Mouse (Mus musculus) frontal cortex, postnatal 10 days (tissue): ENCODE data around the gene Gid8.
"Not testable (repeated sequence)": the region's sequence is repeated elsewhere in the genome, so short reads cannot be mapped to it uniquely, and the experiment has no call there.

Source experiments
- DNase-seq, 2 experiments: peaks; one replicate each; pipeline ENCODE4 v3.0.0; 2022; ENCODE audit warnings: low spot score in 2 of 2, mixed read lengths in 1 of 2

The Gid8 gene

DNA sequence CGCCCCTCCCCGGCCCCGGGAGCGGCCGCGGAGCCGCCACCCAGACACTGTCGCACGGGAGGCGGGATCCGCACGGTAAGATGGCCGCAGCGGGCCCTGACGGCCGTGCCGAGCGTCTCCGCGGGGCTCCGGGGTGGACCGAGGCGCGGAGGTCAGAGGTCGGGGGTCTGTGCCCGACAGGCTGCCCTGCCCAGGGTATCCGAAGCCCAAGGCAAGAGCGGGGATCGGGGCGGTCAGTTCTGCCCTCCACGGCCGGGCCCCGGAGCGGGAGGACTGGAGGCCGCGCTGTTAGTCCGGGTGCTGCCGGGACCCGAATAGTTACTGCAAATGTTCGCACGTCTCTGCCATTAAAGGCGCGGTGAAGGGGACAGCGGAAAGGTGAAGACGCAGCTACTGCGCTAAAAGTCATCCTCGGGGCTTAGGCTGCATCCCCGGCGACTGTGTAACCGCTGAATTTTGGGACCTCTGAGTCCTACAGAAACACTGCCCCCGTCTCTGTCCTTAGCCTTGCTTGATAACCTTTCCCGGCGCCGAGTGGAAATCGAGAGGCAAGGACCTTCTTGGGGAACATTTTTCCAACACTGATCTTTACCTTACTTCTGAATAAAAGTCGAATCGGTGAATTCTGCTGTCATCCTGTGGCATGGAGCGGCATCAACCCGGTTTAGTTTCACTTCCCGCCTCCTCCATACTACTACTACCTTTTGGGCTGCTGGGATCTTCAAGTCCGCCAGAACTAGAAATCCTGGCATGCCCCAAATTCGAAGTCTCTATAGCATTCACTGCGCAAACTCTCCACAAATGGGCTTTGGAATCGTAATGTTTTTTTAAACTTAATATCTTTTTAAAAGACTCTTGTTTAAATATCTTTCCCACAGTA is 599 bp downstream of the Gid8 start:
- peak in 1 of 2 experiments; percentile 59 for DNase-seq

DNA sequence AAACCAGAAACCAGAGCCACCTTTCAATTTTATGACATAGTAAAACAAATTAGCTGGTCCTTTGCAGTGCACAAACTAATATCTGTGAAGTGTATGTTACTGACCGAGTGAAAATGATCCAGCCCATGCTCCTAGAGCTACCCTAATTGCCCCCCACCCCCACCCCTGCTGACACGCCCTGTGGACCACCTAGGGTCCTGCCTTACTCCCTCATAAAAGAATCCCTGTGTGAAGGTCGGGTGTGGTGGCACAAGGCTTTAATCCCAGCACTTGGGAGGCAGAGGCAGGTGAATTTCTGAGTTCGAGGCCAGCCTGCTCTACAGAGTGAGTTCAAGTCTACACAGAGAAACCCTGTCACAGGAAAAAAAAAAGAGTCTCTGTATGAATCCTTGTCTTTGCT is 1.6 kb downstream of the Gid8 start:
- no peak for DNase-seq

DNA sequence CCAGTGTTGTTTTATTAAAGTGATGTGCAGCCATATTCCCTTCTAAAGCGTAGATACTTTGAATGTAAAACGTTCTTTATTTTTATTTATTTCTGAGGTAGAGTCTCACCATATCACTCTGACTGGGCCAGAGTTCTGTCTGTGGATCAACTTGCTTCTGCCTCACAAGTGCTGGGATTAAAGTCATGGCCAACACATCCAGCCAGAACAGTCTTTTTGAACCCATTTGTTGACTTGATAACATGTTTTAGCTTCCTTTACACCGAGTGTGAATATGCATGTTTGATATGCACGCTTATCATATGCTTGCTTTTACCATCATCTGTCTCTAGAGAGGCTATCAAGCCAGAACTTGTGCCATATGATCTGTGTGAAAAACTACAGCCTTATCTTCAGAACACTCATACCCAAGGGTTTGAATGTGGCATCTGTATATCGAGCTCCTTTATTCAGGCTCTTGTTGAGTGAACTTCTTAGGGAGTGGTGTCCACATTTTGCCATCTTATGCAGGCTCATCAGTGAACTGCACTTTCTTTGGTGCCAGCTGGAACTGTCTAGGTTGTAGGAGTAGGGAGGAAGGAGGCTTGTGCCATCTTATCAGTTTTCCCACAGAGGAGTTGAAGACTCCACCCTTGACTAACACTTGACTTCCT is 2.2 kb downstream of the Gid8 start:
- no peak for DNase-seq

DNA sequence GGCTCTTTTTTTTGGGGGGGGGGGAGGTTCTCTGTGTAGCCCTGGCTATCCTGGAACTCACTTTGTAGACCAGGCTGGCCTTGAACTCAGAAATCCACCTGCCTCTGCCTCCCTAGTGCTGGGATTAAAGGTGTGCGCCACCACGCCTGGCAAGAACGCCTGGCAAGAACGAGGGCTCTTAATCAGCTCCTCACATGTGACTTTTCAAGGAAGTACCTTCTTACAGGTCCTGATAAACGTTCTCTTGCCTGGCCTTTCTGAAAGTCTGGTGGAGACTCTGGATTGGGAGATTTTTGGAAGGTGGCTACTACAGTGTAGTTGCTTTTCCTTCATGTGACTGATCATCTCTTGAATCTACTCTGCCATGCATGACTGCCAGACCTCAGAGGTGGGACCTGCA is 12.8 kb downstream of the Gid8 start:
- DNase-seq: not testable (repeated sequence)

DNA sequence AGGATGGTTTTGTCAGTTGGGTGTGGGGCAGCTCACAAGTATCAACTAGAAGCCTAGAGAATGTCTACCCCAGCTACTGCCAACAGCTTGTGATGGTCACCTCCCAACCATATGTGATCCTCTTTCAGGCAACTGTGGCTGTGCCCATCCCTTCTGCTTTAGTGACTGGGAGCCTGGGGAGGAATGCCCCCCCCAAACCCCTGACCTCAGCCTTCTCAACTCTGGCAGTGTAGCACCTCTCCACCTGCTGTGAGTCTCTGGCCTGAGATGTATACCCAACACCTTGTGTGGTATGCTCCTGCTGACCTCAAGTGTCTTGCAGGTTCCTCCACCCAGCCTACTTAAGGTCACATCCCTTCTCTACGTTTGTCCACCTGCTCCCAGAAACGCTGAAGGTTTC is 13.9 kb downstream of the Gid8 start:
- no peak for DNase-seq

DNA sequence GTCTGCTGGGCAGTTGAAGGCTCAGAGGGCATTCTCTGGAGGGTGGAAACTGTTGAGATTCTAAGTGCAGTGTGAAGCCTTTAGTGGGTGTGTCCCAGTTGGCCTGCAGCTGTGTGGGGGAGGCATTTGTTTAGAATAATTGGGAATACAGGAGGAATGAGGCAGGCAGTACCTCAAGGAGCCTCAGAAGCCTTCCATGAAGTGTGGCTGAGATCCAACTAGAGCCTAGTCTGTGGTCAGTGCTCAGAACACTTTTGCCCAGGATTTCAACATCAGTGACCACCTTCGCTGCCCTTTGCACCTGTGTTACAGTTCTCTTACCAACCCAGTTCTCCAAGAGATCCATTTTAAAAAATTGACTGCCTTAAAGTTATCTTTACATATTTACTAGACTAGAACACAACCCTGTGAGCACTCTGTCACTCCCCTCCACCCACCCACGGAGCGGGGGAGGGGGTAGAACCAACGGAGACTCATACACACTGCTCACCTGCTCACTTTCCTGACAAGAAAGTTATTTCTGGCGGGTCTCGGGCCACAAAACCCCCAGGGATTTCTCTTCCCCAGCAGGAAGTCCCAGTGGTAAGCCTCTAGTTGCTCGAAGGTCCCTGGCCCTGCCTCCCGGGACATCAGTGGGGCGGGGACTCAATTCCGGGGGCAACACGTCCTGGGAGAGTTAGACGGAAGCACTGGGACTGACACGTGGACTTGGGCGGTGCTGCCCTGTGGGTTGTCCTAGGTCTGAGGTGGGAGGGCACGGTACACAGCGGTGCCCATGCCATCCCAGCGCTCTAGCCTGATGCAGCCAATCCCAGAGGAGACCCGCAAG is 14.9 kb downstream of the Gid8 start, which contains the start of gene Slc17a9:
Slc17a9 (plus strand) TSS at position 679 of the 829 bp plus-strand sequence.
- no peak for DNase-seq

DNA sequence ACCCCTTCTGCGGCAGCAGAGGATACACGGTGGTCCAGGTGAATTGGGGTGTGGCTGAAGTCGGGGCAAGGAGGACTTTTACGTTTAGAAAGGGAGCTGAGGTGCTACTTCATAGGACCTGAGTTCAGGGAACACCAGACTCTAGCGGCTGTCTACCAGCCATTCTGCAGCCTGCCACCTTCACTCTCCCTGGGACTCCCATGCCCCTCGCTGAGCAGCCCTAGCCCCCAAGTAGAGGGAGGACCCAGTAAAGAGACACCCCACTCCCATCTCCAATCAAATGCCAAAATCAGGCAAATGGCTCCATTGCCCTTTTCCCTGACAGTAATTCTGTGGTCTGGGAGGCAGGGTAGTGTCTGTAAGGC is 15.5 kb downstream of the Gid8 start:
- DNase-seq: no peak

DNA sequence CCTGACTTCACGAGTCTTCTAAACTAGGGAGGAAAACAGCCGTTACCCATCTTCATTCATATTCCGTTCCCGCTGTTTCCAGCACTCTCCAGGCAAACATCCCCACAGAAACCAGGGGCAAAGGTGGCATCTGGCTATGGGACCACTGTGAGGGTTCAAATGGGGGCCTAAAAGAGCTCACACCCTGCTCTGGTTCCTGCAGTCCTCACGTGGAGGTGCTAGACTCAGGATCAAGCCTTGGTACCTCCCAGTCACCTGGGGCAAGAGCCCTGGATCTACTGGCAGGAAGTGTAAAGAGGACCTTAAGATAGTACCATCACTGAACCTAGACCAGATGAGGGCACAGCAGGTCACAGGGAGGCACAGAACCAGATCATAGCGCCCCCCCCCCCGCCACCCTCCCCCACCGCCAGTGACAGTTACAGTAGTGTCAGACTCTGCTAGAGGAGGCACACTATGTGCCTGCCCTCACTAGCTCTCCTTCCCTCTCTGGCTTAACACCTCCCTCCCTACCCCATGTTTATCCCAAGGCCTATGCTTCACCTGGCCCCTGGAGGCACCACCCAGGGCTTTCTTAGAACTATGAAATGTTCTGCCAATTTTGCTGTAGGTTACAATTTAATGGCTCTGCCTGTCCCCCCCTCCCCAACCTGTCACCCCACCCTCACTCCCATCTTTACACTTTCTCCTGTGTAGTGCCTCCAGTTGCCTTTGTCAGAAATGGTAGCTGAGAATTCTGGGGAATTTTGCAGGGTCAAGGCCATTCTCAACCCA is 16.1 kb downstream of the Gid8 start:
- DNase-seq: no peak

DNA sequence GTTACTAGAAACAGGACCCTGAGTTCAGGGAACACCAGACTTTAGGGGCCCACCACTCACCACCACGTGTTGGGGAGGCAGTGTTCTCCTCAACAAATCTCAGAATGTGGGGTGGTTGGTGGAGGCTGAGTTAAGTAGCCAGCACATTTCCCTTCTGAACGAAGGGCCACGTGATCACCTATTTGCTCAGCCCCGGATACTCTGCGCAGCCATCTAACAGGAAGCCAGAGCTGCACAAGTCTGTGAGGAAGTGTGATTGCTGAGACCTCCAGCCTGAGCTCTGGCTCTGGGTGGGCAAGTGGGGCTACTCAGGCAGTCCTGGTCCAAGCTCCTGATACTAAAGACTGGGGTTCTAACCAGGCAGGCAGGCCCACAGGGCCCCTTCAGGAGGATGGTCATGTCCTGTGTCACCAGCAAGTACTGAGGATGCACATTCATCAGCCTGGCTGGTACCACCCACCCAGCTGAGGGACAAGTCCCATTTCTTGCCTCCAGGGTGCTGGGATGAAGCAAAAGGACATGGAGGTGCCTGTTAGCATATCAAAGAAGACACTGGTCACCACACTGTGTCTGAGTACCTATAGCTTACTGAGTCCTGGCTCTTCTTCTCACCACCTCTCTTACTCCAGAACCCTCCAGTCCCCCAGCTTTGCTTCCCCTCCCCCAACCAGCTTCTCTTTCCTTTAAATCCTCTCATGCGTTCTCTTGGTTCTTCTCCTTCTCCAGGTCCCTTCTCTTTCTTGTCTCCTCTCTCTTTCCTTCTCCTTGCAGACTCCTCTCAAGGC is 16.9 kb downstream of the Gid8 start:
- DNase-seq: no peak

DNA sequence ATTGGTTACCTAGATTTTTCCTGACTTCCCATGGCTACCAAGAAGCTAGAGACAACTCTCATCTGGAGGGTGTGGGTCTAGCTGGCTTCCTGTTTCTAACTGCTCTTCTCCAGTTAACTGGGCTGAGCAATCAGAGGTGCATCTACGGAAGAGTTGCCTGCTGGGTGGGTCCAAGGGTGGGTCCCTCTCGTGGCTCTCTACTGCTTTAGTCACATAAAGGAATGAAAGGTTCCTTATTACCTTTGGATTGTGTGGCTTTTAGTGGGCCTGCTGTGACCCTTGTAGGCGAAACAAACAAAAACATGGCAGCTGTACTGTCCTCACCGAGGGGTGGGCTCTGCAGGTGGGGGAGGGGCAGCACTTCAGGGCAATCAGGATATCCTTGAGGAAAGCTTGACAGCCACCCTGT is 17.7 kb downstream of the Gid8 start:
- no peak for DNase-seq

DNA sequence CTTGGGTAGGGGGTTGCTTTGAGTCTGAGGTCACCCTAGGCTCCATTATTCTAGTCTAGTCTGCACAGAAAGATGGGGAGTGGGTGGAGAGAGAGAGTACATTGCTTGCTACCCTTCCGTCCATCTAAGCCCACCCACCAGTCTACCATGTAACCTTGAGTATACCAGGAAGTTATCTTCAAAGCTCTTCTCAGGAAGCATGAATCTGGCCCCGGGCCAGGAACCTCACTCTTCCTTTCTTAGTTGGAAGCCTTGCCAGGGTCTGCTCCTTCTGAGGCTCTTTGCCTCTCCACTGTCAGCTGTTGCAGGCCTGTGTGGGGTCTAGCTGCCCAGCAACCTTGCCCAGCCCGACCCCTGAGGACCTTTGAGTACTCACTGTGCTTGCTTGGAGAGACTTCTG is 21.1 kb downstream of the Gid8 start:
- no peak for DNase-seq

DNA sequence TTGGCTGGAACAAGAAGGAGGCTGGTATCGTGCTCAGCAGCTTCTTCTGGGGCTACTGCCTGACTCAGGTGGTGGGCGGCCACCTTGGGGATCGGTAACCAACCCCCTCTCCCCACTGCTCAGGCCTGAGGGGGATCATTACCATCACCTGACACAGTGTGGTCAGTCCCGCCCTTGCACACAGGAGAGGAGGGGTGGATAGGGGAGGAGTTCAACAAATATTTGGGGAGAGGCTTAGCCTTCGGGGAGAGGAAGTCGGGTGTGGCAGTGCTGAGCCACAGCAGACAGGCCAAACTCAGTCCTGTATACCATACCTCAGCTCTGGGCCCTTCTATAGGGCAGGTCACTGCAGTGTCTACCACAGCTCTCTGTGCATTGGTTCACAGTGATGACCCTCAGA is 22.1 kb downstream of the Gid8 start:
- no peak for DNase-seq

DNA sequence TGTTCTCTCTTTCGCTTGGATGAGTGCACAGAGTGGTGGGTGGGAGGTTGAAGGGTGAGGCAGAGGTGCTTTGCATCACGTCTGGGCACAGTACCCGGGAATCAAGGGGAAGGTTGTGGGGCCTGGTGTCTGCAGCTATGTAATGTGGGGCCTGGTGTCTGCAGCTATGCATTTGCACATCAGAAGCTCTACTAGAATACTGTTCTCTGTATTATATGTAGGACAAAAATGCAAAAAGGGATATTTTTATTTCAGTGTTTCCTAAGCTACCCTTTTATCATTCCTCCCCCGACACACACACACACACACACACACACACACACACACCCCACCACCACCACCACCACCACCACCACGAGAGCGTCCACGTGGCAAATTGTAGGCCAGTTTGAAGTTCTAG is 25.3 kb downstream of the Gid8 start:
- DNase-seq: no peak

DNA sequence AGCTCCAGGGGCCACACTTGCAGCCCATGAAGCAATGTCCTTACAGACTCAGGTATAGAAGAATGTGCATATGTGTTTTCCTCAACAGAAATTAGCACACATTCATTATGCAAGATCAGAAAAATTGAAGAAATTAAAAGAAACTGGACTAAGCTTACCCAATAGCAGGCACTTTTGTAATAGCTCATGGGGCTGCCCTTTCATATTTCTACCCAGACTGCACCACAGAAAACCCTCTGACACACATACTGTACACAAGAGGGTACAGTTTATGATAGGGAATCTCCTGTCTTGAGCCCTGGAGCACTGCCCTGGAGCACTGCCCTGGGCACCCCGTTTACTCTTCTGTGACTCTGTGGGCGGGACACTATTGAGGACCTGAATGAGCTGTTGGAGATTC is 28.1 kb downstream of the Gid8 start:
- no peak for DNase-seq

DNA sequence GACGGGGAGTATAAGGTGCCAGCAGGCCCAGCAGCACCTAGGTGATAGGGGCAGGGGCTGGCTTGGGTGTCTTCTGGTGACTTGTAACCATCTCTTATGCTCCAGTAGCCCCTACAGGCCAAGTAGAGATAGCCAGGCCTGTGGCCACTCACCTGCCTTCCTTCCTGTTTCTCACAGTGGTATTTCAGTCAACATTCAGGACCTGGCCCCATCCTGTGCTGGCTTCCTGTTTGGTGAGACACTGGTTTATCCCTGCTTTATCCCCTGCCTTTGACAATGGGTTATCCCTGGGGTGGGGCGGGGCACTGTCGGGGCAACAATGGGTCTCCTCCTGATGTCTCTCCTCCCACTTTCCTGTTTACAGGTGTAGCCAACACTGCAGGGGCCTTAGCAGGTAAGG is 30.4 kb downstream of the Gid8 start:
- no peak for DNase-seq

DNA sequence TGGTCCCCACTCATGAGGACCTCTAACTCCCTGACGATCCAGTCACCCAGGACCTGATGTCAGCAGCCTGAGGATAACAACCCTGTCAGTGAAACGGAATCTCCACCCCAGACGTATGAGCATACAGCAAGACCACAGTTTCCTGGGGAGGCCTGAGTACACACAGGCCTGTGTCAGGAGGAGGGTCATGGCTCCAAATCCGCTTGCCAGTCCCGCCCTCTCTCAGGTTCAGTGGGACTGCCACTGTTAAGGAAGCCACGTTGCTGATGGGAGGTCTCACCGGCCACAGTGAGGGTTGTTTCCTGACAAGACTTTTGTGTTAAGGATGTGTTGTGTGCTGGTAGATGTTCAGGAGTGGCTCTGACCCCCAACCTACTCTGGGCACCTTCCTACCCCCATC is 31.5 kb downstream of the Gid8 start:
- no peak for DNase-seq

DNA sequence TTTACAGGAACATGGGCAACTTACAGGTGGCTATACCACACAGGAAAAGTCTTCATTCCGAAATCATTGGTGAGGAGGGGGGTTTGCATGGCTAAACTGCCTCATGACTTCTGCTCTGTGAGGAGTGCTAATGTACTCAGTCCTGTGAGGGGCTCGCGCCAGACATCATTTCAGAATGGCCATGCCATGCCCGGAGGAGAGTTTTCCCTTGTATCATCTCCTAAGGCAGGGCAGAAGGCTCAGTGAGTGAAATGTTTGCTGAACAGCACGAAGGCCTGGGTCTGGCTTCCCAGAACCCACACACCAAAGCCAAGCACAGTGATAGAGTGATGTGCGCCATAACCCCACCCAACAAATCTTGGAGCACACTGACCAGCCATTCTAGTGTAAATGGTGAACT is 32.9 kb downstream of the Gid8 start:
- DNase-seq: no peak

DNA sequence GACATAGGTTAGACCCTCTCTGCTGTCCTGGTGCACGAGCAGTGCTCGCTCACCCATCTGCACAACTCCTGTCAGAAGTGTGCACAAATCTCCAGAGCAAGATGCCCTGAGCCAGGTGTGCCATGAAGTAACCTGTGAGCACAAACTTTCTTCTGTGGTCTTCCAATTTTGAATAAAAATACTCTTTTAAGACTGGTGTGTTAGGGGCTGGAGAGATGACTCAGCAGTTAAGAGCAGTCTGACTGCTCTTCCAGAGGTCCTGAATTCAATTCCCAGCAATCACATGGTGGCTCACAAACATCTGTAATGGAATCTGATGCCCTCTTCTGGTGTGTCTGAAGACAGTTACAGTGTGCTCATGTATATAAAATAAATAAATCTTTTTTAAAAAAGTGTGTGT is 33.4 kb downstream of the Gid8 start:
- DNase-seq: no peak

DNA sequence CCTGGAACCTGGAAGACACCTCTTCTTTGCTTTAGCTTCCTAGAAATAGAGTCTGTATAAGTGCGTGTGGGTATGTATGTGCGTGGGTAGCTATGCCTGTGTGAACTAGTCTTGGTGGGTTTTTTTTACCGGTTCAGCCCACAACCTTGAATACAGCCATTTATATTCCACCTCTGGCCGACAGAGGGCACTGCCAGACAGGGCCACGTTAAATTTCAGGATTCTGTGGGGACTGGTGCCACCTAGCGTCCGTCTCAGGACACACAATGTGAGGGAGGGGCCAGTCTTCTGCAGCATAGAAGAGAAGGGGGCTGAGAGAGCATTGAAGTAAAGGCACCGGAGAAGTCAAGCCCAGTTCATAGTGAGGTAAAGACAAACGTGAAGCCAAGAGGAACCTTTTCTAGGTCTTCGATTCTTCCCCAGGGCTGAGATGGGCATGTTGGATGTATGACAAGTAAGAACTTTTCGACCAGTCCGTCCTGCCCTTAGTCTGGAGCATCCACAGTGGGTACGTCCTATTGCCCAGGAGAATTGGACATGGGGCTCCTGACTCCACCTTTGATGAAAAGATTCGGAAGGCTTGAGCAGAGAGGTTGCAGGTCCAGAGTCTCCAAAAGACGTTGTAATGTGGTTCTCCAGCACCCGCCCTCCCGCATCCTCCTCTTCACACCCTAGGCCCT is 35.5 kb downstream of the Gid8 start:
- DNase-seq: peak; percentile 59 to 85

DNA sequence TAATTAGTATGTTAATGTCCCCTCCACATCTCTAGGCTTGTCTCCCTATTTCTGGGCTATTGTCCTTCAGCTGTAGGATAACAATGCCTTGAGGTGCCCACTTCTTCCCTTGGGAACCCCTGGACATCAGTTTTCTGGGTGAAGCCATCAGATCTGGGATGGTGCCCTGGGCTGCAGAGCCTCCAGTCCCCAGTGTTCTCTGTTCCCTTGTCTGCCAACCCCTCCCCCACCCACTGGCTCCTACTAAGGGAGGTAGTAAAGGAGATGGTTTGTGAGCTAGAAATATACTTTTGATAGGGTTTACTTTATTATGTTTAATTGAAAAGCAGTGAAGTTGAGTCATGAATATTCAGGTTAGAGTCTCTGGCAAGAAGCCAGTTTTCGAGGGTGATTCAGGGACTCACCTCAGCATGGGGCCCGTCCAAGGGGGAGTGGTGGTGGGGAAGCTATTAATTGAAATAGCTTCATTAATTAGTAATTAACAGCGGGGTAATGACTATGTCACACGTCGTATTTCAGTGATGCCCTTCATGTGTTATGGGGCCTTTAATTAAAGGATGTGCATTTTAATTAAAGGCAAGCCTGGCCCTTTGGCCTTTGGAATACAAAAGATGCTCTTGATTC is 36.8 kb downstream of the Gid8 start:
- DNase-seq: no peak
